Mouse (Mus musculus): ENCODE measurements around the gene Acot6. TPM values are rescaled to one million over a fixed set of nuclear protein-coding genes. Genes with fewer than 3 reads are reported as not detected.

The Acot6 gene
- total RNA-seq, 2 experiments from 2014 or later = 3.2 to 4.3 TPM

DNA sequence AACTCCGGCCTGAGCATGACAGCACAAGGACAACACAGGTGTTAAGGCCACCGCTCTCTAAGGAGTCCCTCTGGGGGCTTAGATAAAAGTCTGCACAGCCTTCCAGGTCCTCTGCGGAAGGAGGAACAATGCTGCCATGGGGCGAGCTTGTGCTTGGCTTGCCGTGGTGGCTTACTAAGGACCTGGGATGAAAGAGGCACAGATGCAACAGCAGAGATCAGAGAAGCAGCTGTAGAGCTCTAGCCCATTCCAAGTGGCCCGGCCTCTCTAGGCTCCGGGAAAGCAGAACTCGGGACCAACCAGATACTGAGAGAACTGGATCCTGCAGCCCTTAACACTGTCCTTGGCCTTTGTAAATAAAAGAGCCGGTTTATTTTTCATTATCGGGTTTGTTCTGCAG is 51.5 kb downstream of the Acot6 start:
- DNase-seq (ENCODE audit: low spot score in 2 of 2) = no peak

DNA sequence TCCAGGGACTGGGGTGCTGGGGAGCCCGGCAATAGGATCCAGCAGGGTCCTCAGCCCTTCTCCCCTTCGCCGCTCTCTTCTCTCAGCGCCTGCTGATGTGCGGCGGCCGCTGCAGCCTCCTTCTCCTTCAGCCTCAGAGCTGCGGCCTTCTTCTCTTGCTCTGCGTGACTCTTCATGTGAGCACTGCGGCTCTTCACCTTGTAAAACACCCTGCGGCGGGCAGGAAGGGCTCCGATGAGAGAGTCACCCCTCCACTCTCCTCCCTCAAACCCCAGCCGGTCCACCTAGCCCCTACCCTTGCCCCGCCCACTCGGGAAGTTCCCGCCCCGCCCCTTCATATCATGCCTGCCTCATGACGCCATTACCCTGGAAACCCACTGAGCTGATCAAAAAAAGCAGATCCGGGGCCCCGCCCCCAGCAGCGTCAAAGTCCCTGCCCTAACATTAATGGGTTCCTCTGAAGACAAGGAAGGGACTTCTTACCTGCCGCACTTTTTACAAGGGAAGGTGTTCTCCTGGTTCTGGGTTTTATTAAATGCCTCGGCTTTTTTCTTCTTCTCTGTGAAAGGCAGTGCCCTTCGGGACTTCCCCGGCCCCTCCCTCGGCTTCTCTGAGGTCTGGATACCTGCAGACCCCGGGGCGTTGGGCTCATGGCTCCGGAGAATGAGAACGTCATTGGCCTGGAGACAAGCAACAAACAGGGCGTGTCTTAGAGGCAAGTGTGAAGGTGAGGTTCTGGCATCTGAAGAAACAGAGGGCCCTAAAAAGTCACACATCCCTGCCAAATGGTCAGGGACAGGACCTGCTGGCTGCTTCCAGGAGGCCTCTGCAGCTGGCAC is 52.1 kb downstream of the Acot6 start:
- no peak for DNase-seq (ENCODE audit: low spot score in 2 of 2)

GRCm38 (mm10) chr12:84153414-84153813 is 53.0 kb downstream of the Acot6 start:
- no peak for DNase-seq (ENCODE audit: low spot score in 2 of 2)

DNA sequence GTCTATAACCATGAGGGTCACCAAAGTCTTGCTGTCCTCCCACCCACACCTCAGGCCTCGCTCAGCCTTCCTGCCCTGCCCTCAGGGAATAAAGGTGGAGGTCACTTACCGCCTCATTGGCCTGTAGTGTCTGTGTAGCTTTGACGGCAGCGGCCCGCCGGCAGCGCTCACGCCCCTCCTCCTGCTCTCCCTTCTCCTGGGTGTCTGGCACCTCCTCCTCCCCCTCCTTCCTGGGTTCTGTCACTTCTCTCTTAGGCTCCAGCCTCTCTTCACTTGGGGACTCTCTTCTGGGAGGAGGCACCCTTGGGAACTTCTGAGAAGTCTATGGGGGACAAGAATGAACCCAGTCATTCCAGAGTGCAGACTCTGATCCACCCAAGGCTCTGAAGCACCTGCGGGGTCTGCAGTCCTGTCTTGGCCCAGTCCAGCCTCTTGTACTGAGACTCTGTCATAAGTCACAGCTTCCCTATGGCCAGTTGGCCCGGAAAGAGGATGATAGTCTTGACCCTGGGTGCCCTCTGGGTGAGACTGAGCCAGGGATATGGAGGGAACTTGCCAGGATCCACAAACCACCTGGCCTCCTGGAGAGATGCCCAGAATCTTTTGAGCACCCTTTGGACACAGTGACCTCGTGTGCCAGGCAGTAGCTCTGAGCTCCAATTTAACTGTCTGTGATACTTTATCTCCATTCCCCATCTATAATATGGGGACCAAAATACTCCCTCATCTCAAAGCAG is 54.5 kb downstream of the Acot6 start:
- peak in 1 of 2 experiments; percentile 64 for DNase-seq (ENCODE audit: low spot score in 2 of 2)

DNA sequence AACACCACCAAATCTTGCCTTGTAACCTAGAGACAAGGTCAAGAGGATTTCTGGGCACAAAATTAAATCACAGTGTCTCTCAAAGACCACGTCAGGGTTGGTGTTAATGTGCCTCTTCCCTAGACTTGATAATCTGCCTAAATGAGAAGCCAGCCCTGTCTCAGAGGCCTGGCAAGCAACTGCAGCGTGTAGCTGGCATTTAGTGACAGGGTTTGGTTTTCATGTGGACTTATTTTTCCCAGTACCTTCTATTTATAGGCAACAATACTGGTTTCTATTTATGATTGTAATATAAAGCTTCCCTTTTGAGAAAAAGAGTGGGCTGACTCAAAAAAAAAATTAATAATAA is 55.0 kb downstream of the Acot6 start:
- DNase-seq (ENCODE audit: low spot score in 2 of 2) = no peak

GRCm38 (mm10) chr12:84156210-84156609 is 55.8 kb downstream of the Acot6 start:
- no peak for DNase-seq (ENCODE audit: low spot score in 2 of 2)

GRCm38 (mm10) chr12:84158156-84158555 is 57.7 kb downstream of the Acot6 start:
- DNase-seq (ENCODE audit: low spot score in 2 of 2) = no peak

DNA sequence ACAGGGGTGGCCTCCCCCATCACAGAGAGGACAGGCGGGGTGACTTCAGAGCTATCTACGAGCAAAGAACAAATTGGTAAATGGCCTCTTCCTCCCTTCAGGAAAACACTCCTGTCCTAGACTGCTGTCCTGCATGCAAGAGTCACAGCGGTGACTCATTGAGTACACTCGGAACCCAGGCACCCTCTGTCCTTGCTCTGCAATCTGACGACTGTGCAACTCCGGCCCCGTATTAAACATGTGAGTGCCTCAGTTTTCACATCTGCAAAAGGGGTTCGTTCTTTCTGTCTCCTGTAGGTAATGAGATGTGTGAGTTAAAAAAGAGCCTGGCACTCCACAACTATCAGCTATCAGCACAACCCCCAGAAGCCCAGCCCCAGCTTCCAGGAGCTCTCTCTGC is 60.0 kb downstream of the Acot6 start:
- DNase-seq (ENCODE audit: low spot score in 2 of 2) = no peak

Other genes starting within 250 kb of the Acot6 start
- gene Numb, start 178.7 kb upstream of the Acot6 start, total RNA-seq (2021) = 10 to 100 TPM; 26.5 to 28.8 TPM
- 1 to 10 TPM; 5.6 to 6.2 TPM for gene Riox1, start 150.0 kb upstream of the Acot6 start, total RNA-seq (2021)
- not detected for gene Heatr4, start 115.8 kb upstream of the Acot6 start, total RNA-seq (2021)
- 10 to 100 TPM; 20.4 to 24.4 TPM for gene Acot2, start 112.8 kb upstream of the Acot6 start, total RNA-seq (2021)
- 10 to 100 TPM; 18.4 to 21.5 TPM for gene Acot1, start 91.2 kb upstream of the Acot6 start, total RNA-seq (2021)
- under 1 TPM; 0.32 to 0.93 TPM for gene Acot4, start 62.3 kb upstream of the Acot6 start, total RNA-seq (2021)
- not detected for gene Gm49366, start 61.7 kb upstream of the Acot6 start, total RNA-seq (2021)
- not detected for gene Acot3, start 48.5 kb upstream of the Acot6 start, total RNA-seq (2021)
- under 1 TPM; 0.21 to 0.34 TPM for gene Acot5, start 31.3 kb upstream of the Acot6 start, total RNA-seq (2021)
- 10 to 100 TPM; 10.2 to 14.8 TPM for gene Dnal1, start 13.7 kb downstream of the Acot6 start, total RNA-seq (2021)
- gene Pnma1, start 47.8 kb downstream of the Acot6 start, total RNA-seq (2021) = under 1 TPM; 0.54 to 0.81 TPM
- gene Elmsan1, start 118.2 kb downstream of the Acot6 start, total RNA-seq (2021) = 10 to 100 TPM; 22.0 to 23.3 TPM
- 10 to 100 TPM; 50.8 to 58.1 TPM for gene Ptgr2, start 184.6 kb downstream of the Acot6 start, total RNA-seq (2021)
- 10 to 100 TPM; 31.4 to 37.3 TPM for gene Zfp410, start 216.2 kb downstream of the Acot6 start, total RNA-seq (2021)